Mouse (Mus musculus) lung, postnatal 0 days (tissue): Measurements from ENCODE around the gene Atp23. TPM values are rescaled to one million over a fixed set of nuclear protein-coding genes. Genes with fewer than 3 reads are reported as not detected.

ENCODE experiments used
- ATAC-seq: fragments of 200-750 bp; cut with Nextera tagmentation; 2 replicates; pipeline ENCODE4 v1.8.0; 2017; ENCODE audit warnings: moderate library complexity
- DNase-seq: peaks from one replicate; pipeline ENCODE4 v3.0.0-alpha.2; 2016; ENCODE audit warnings: low spot score
- H3K27ac ChIP-seq: fragments of 300-500 bp; sonication (generic); 2 replicates; pipeline ENCODE4 v1.5.1; 2014; ENCODE audit warnings: antibody characterized with exemption, mild to moderate bottlenecking, low read length, mixed read lengths
- H3K27me3 ChIP-seq: fragments of 300-500 bp; sonication (generic); replicated peaks from 2 replicates; pipeline ENCODE4 v1.6.1; 2014; ENCODE audit warnings: low read length, mixed read lengths; ENCODE audit not compliant: insufficient read depth
- H3K36me3 ChIP-seq: fragments of 300-500 bp; sonication (generic); 2 replicates; pipeline ENCODE4 v1.6.1; 2014; ENCODE audit warnings: low read length, mixed read lengths; ENCODE audit not compliant: insufficient read depth
- H3K4me1 ChIP-seq: fragments of 300-500 bp; sonication (generic); 2 replicates; pipeline ENCODE4 v1.6.1; 2014; ENCODE audit warnings: antibody characterized with exemption, low read depth, low read length, mixed read lengths; ENCODE audit not compliant: insufficient read depth
- H3K4me2 ChIP-seq: fragments of 300-500 bp; sonication (generic); replicated peaks from 2 replicates; pipeline ENCODE4 v1.6.1; 2014; ENCODE audit warnings: low read depth, mild to moderate bottlenecking, low read length, moderate library complexity, mixed read lengths
- H3K4me3 ChIP-seq: fragments of 300-500 bp; sonication (generic); 2 replicates; pipeline ENCODE4 v1.5.1; 2014; ENCODE audit warnings: low read depth, low read length
- H3K9ac ChIP-seq: fragments of 300-500 bp; sonication (generic); replicated peaks from 2 replicates; pipeline ENCODE4 v1.6.1; 2014; ENCODE audit warnings: low read depth, mild to moderate bottlenecking
- H3K9me3 ChIP-seq: fragments of 300-500 bp; sonication (generic); 2 replicates; pipeline ENCODE4 v1.6.1; 2016; ENCODE audit warnings: low read length, mixed read lengths
- CTCF ChIP-seq: IDR thresholded peaks from 2 replicates; pipeline ENCODE4 v1.5.1; 2016; ENCODE audit warnings: antibody characterized with exemption, mild to moderate bottlenecking
- EP300 ChIP-seq: IDR thresholded peaks from 2 replicates; pipeline ENCODE4 v1.6.1; 2016; ENCODE audit warnings: antibody characterized with exemption, mild to moderate bottlenecking, control low read depth
- WGBS: fragments of 180-500 bp; shearing (Covaris S2); extraction: QIAGEN DNeasy Blood & Tissue Kit; methylation state at CpG from one replicate; pipeline ENCODE4 v1.1.7; 2014; 5-methylcytosine and 5-hydroxymethylcytosine counted together
- polyA plus RNA-seq: library from polyadenylated mRNA; unstranded; fragments of >200 nt; fragmentation: Nextera tagmentation; extraction: Ambion mirVana; gene quantifications from 2 replicates; pipeline ENCODE4 v1.2.1, GENCODE M21; 2015

The Atp23 gene
- polyA plus RNA-seq, 1 experiment from 2014 or later: 7.4 TPM

GRCm38 (mm10) chr10:126869372-126870318, 31.5 kb downstream of the Atp23 start:
- peak overlapping the region; percentile 42 for H3K4me2 ChIP-seq
- H3K4me1 ChIP-seq: no peaks in the 10 kb centered on the region
- H3K27ac ChIP-seq: no peak overlapping the region
- peak overlapping the region; percentile 6; the same call in 1 of the 2 replicates for H3K4me3 ChIP-seq
- TF ChIP-seq CTCF (peak; percentile 87), EP300 (no peak)
- H3K36me3 ChIP-seq: no peaks in the 10 kb centered on the region
- no peaks in the 10 kb centered on the region for H3K9me3 ChIP-seq
- H3K9ac ChIP-seq: no peak overlapping the region
- 16% methylated on average over 23 of the region's 23 CpGs for WGBS
- DNase-seq (peak; percentile 71), ATAC-seq (peak; percentile 46)
- no peaks in the 10 kb centered on the region for H3K27me3 ChIP-seq

- WGBS: 88% methylated on average over 8 of the region's 8 CpGs
- DNase-seq: no peak
These were observed 35.9 kb downstream of the Atp23 start for GRCm38 (mm10) chr10:126865284-126865683.

GRCm38 (mm10) chr10:126862193-126862592, 39.0 kb downstream of the Atp23 start:
- Histone ChIP-seq H3K4me2 (no peak overlapping the region), H3K36me3 (no peaks in the 10 kb centered on the region), H3K27me3 (no peaks in the 10 kb centered on the region), H3K9ac (no peak overlapping the region), H3K4me3 (no peak overlapping the region), H3K4me1 (no peaks in the 10 kb centered on the region), H3K27ac (no peak overlapping the region), H3K9me3 (no peaks in the 10 kb centered on the region)
- TF ChIP-seq CTCF (no peak), EP300 (no peak)
- DNase-seq: no peak
- peak; percentile 19 for ATAC-seq
- WGBS: 52% methylated on average over 12 of the region's 12 CpGs

More at GRCm38 (mm10) chr10:126865284-126865683, 35.9 kb downstream of the Atp23 start:
- no peak for TF ChIP-seq EP300
- no peak for TF ChIP-seq CTCF
- Histone ChIP-seq H3K4me1 (no peaks in the 10 kb centered on the region), H3K4me2 (no peak overlapping the region), H3K9me3 (no peaks in the 10 kb centered on the region), H3K27ac (no peak overlapping the region), H3K9ac (no peak overlapping the region), H3K27me3 (no peaks in the 10 kb centered on the region), H3K36me3 (no peaks in the 10 kb centered on the region), H3K4me3 (no peak overlapping the region)
- ATAC-seq: no peak

GRCm38 (mm10) chr10:126853286-126853685, 47.9 kb downstream of the Atp23 start:
- DNase-seq (no peak), ATAC-seq (no peak)
- Histone ChIP-seq H3K27ac (no peak overlapping the region), H3K4me1 (no peaks in the 10 kb centered on the region), H3K4me3 (no peak overlapping the region), H3K27me3 (no peaks in the 10 kb centered on the region), H3K4me2 (no peak overlapping the region), H3K9ac (no peak overlapping the region), H3K9me3 (no peaks in the 10 kb centered on the region), H3K36me3 (no peaks in the 10 kb centered on the region)
- TF ChIP-seq EP300: no peak
- TF ChIP-seq CTCF: peak; percentile 49
- 72% methylated on average over 10 of the region's 10 CpGs for WGBS

GRCm38 (mm10) chr10:126845309-126845911, 55.7 kb downstream of the Atp23 start:
- no peaks in the 10 kb centered on the region for H3K9me3 ChIP-seq
- H3K4me2 ChIP-seq: no peak overlapping the region
- H3K36me3 ChIP-seq: no peaks in the 10 kb centered on the region
- H3K4me3 ChIP-seq: no peak overlapping the region
- DNase-seq: peak; percentile 19
- H3K9ac ChIP-seq: no peak overlapping the region
- no peaks in the 10 kb centered on the region for H3K27me3 ChIP-seq
- no peak for TF ChIP-seq EP300
- TF ChIP-seq CTCF: no peak
- no peak for ATAC-seq
- H3K4me1 ChIP-seq: no peaks in the 10 kb centered on the region
- H3K27ac ChIP-seq: no peak overlapping the region
- 30% methylated on average over 10 of the region's 10 CpGs for WGBS

GRCm38 (mm10) chr10:126844689-126845088, 56.5 kb downstream of the Atp23 start:
- 28% methylated on average over 12 of the region's 12 CpGs for WGBS
- no peak overlapping the region for H3K4me2 ChIP-seq
- no peak overlapping the region for H3K9ac ChIP-seq
- H3K4me3 ChIP-seq: no peak overlapping the region
- H3K27me3 ChIP-seq: no peaks in the 10 kb centered on the region
- ATAC-seq (no peak), DNase-seq (peak; percentile 17)
- H3K9me3 ChIP-seq: no peaks in the 10 kb centered on the region
- H3K27ac ChIP-seq: no peak overlapping the region
- H3K36me3 ChIP-seq: no peaks in the 10 kb centered on the region
- no peaks in the 10 kb centered on the region for H3K4me1 ChIP-seq
- TF ChIP-seq EP300 (no peak), CTCF (peak; percentile 49)
